Mouse (Mus musculus) forebrain, embryonic 15.5 days (tissue): Measurements from ENCODE around the gene Pdrg1. TPM values are rescaled to one million over a fixed set of nuclear protein-coding genes. Genes with fewer than 3 reads are reported as not detected.
A peak's percentile ranks its signal among the peaks of the same experiment; 100 is the strongest.

Experiments
- ATAC-seq: fragments of 200-750 bp; cut with Nextera tagmentation; replicated peaks from 2 replicates; pipeline ENCODE4 v1.8.0; 2017; ENCODE audit warnings: mild to moderate bottlenecking, moderate TSS enrichment, moderate library complexity
- H3K27ac ChIP-seq: fragments of 300-500 bp; sonication (generic); replicated peaks from 2 replicates; pipeline ENCODE4 v1.5.1; 2015; ENCODE audit warnings: mild to moderate bottlenecking, inconsistent platforms
- H3K27me3 ChIP-seq: fragments of 300-500 bp; sonication (generic); 2 replicates; pipeline ENCODE4 v1.6.1; 2015; ENCODE audit warnings: inconsistent platforms
- H3K36me3 ChIP-seq: fragments of 300-500 bp; sonication (generic); 2 replicates; pipeline ENCODE4 v1.6.1; 2015; ENCODE audit warnings: mild to moderate bottlenecking, inconsistent platforms
- H3K4me1 ChIP-seq: fragments of 300-500 bp; sonication (generic); 2 replicates; pipeline ENCODE4 v1.6.1; 2015; ENCODE audit warnings: inconsistent platforms
- H3K4me2 ChIP-seq: fragments of 300-500 bp; sonication (generic); replicated peaks from 2 replicates; pipeline ENCODE4 v1.6.1; 2015; ENCODE audit warnings: mild to moderate bottlenecking, inconsistent platforms
- H3K4me3 ChIP-seq: fragments of 300-500 bp; sonication (generic); 2 replicates; pipeline ENCODE4 v1.5.1; 2015; ENCODE audit warnings: mild to moderate bottlenecking, inconsistent platforms
- H3K9ac ChIP-seq: fragments of 300-500 bp; sonication (generic); replicated peaks from 2 replicates; pipeline ENCODE4 v1.6.1; 2015; ENCODE audit warnings: mild to moderate bottlenecking, inconsistent platforms
- H3K9me3 ChIP-seq: fragments of 300-500 bp; sonication (generic); 2 replicates; pipeline ENCODE4 v1.6.1; 2016; ENCODE audit warnings: inconsistent platforms
- WGBS: fragments of 180-500 bp; shearing (Covaris S2); methylation state at CpG from one replicate; pipeline ENCODE4 v1.1.7; 2015; ENCODE audit warnings: mixed read lengths; 5-methylcytosine and 5-hydroxymethylcytosine counted together
- polyA plus RNA-seq: library from polyadenylated mRNA; unstranded; fragments of >200 nt; fragmentation: Nextera tagmentation; extraction: Ambion mirVana; gene quantifications from 2 replicates; pipeline ENCODE4 v1.2.1, GENCODE M21; 2015

The Pdrg1 gene
- polyA plus RNA-seq, 1 experiment from 2014 or later = 189 TPM

- no peak overlapping the region for H3K9ac ChIP-seq
- H3K9me3 ChIP-seq = no peaks in the 10 kb centered on the region
- peaks cover 8% of the 10 kb centered on the region for H3K4me1 ChIP-seq
- no peak overlapping the region for H3K4me3 ChIP-seq
- H3K27me3 ChIP-seq = peaks cover 6% of the 10 kb centered on the region; the same call in 1 of the 2 replicates
- 83% methylated on average over 7 of the region's 7 CpGs for WGBS
- no peak for ATAC-seq
- H3K27ac ChIP-seq = no peak overlapping the region
- no peaks in the 10 kb centered on the region for H3K36me3 ChIP-seq
- H3K4me2 ChIP-seq = no peak overlapping the region
These were observed 10.8 kb upstream of the Pdrg1 start for GRCm38 (mm10) chr2:153026052-153026451.

DNA sequence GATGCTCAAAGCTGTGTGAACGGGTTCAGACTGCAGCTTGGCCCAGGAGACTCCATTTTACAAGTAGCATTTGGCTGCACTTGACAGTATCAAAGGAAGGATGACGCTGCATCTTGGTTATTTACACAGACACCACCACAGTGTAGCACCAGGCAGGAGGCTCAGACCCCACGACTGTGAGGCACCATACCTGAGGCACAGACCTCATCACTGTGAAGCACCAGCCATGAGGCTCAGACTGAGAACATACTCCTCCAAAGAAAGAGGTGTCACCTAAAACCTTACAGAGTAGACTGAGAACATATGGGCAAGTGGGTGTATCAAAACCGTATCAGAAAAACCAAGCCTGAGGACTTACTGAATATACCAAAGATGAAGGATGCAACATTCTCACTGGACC, 7.6 kb upstream of the Pdrg1 start:
- WGBS = 66% methylated on average over 4 of the region's 4 CpGs

GRCm38 (mm10) chr2:153021163-153021562, 5.9 kb upstream of the Pdrg1 start:
- Histone ChIP-seq H3K27me3 (no peaks in the 10 kb centered on the region), H3K9me3 (no peaks in the 10 kb centered on the region), H3K27ac (no peak overlapping the region), H3K36me3 (no peaks in the 10 kb centered on the region), H3K4me1 (peaks cover 12% of the 10 kb centered on the region), H3K9ac (no peak overlapping the region), H3K4me3 (no peak overlapping the region), H3K4me2 (no peak overlapping the region)
- 55% methylated on average over 3 of the region's 3 CpGs for WGBS
- no peak for ATAC-seq

More for the DNA sequence above, 7.6 kb upstream of the Pdrg1 start:
- Histone ChIP-seq H3K9ac (no peak overlapping the region), H3K27ac (no peak overlapping the region), H3K4me3 (no peak overlapping the region), H3K4me2 (no peak overlapping the region), H3K36me3 (no peaks in the 10 kb centered on the region), H3K27me3 (no peaks in the 10 kb centered on the region; the same call in 1 of the 2 replicates), H3K9me3 (no peaks in the 10 kb centered on the region), H3K4me1 (no peaks in the 10 kb centered on the region)
- no peak for ATAC-seq

DNA sequence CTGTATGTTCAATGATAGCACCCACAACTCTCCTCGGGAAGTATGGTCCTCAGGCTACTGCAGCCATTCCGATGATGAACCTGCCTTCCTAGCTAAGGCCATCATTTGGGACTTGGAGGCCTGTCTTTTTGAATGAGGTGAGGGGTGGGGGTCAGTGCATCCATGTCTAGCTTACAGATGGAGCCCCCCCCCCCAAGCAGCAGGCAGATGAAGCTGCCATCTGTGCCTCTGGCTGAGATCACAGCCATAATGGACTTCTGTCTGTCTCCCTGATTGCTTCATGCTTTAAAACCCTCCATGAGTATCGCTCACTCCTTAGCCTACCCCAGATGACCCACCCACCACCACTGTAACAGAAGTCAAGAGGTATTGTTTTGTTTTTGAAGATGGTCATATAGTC, 4.1 kb upstream of the Pdrg1 start:
- H3K4me3 ChIP-seq = no peak overlapping the region
- 74% methylated on average over 3 of the region's 3 CpGs for WGBS
- no peaks in the 10 kb centered on the region for H3K9me3 ChIP-seq
- no peak overlapping the region for H3K9ac ChIP-seq
- peaks cover 24% of the 10 kb centered on the region for H3K4me1 ChIP-seq
- H3K36me3 ChIP-seq = no peaks in the 10 kb centered on the region
- no peak overlapping the region for H3K27ac ChIP-seq
- no peak overlapping the region for H3K4me2 ChIP-seq
- no peaks in the 10 kb centered on the region for H3K27me3 ChIP-seq
- ATAC-seq = no peak

GRCm38 (mm10) chr2:153016786-153017185, 1.6 kb upstream of the Pdrg1 start:
- H3K4me1 ChIP-seq = peaks cover 31% of the 10 kb centered on the region
- no peak overlapping the region for H3K9ac ChIP-seq
- peaks cover 8% of the 10 kb centered on the region for H3K36me3 ChIP-seq
- ATAC-seq = no peak
- no peaks in the 10 kb centered on the region for H3K9me3 ChIP-seq
- H3K4me3 ChIP-seq = no peak overlapping the region
- H3K4me2 ChIP-seq = no peak overlapping the region
- no peaks in the 10 kb centered on the region for H3K27me3 ChIP-seq
- WGBS = 27% methylated on average over 5 of the region's 5 CpGs
- 0 out of 2 replicates have a peak overlapping the region, but pooled peaks have one; percentile 71 for H3K27ac ChIP-seq

DNA sequence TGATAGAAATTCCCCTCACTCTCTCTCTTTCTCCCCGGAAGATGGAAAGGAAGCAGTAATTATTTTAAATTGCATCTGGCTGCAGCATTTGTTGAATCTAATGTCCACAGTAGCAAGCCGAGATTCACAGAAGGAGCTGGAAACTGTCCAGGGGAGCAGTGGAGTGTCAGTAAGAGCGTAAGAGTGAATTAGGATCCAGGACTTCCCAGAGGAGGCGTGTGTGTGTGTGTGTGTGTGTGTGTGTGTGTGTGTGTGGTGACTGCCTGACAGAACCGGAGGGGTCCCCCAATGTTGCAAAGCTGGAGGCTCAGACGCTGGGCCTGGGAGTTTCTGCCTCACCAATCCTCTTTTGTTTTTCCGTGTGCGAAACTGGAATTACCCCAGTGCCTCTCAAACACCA, 577 bp upstream of the Pdrg1 start:
- H3K9ac ChIP-seq = 0 out of 2 replicates have a peak overlapping the region, but pooled peaks have one; percentile 21
- peak; percentile 37; the same call in 1 of the 2 replicates for ATAC-seq
- WGBS = 23% methylated on average over 8 of the region's 8 CpGs

GRCm38 (mm10) chr2:153013724-153014515, 1.3 kb downstream of the Pdrg1 start:
- H3K27me3 ChIP-seq = no peaks in the 10 kb centered on the region
- H3K4me1 ChIP-seq = peaks cover 31% of the 10 kb centered on the region
- peak overlapping the region; percentile 64 for H3K4me3 ChIP-seq
- ATAC-seq = no peak
- peak overlapping the region; percentile 69 for H3K4me2 ChIP-seq
- no peaks in the 10 kb centered on the region for H3K9me3 ChIP-seq
- peaks cover 29% of the 10 kb centered on the region for H3K36me3 ChIP-seq
- no peak overlapping the region for H3K27ac ChIP-seq
- peak overlapping the region; percentile 64 for H3K9ac ChIP-seq
- 93% methylated on average over 11 of the region's 11 CpGs for WGBS

More for the DNA sequence above, 577 bp upstream of the Pdrg1 start:
- H3K27ac ChIP-seq = peak overlapping the region; percentile 71
- no peaks in the 10 kb centered on the region for H3K27me3 ChIP-seq
- H3K9me3 ChIP-seq = no peaks in the 10 kb centered on the region
- peak overlapping the region; percentile 69 for H3K4me2 ChIP-seq
- H3K4me3 ChIP-seq = peak overlapping the region; percentile 64
- H3K36me3 ChIP-seq = peaks cover 12% of the 10 kb centered on the region
- peaks cover 31% of the 10 kb centered on the region for H3K4me1 ChIP-seq

GRCm38 (mm10) chr2:153009192-153009973, 5.8 kb downstream of the Pdrg1 start:
- Histone ChIP-seq H3K27ac (no peak overlapping the region), H3K4me2 (no peak overlapping the region), H3K4me1 (peaks cover 9% of the 10 kb centered on the region), H3K9me3 (no peaks in the 10 kb centered on the region), H3K27me3 (no peaks in the 10 kb centered on the region), H3K36me3 (peaks cover 45% of the 10 kb centered on the region), H3K9ac (no peak overlapping the region), H3K4me3 (no peak overlapping the region)
- 87% methylated on average over 12 of the region's 12 CpGs for WGBS
- ATAC-seq = no peak

GRCm38 (mm10) chr2:153005981-153006380, 9.2 kb downstream of the Pdrg1 start:
- 96% methylated on average over 3 of the region's 3 CpGs for WGBS

DNA sequence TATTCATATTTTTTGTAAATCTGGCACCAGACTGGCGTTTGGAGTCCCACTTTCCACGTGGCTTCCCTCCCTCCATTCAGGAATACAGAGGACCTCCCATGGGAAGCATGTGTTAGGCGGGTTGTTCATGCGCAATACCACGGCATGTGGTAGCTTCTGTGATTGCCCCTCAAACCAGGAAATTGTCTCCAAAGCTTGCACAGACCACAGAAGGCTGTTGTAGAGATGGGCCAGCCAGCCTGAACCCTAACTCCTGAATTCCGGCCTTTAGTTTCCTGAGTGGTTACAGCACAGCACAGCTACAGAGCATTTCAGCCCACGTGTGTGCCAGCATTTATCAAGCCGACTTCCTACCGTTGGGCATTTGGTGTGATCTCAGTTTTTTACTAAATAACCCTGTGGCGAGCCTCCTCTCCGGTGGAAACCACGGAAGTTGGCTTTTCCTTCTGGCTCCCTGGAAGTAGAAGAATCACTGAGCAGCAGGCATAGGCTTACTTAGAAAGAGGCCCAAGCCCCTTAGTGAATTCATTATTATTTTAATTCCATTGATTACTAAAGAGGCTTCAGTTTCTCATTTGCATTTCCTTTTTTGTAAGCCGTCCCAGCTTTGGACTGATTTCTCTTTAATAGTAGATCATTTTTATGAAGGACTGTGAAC, 11.4 kb downstream of the Pdrg1 start:
- peak; percentile 75 for ATAC-seq
- 18% methylated on average over 13 of the region's 13 CpGs for WGBS
- H3K27ac ChIP-seq = peak overlapping the region; percentile 67
- peaks cover 14% of the 10 kb centered on the region for H3K36me3 ChIP-seq
- H3K4me1 ChIP-seq = peaks cover 13% of the 10 kb centered on the region
- no peak overlapping the region for H3K9ac ChIP-seq
- no peaks in the 10 kb centered on the region for H3K27me3 ChIP-seq
- no peak overlapping the region for H3K4me3 ChIP-seq
- H3K9me3 ChIP-seq = no peaks in the 10 kb centered on the region
- no peak overlapping the region for H3K4me2 ChIP-seq

More at GRCm38 (mm10) chr2:153005981-153006380, 9.2 kb downstream of the Pdrg1 start:
- Histone ChIP-seq H3K9ac (no peak overlapping the region), H3K4me1 (peaks cover 13% of the 10 kb centered on the region), H3K27me3 (no peaks in the 10 kb centered on the region), H3K27ac (no peak overlapping the region), H3K36me3 (peaks cover 33% of the 10 kb centered on the region), H3K4me3 (no peak overlapping the region), H3K9me3 (no peaks in the 10 kb centered on the region), H3K4me2 (no peak overlapping the region)
- no peak for ATAC-seq

- no peak overlapping the region for H3K9ac ChIP-seq
- no peak overlapping the region for H3K4me3 ChIP-seq
- 0 out of 2 replicates have a peak, but pooled peaks cover 4% of the 10 kb centered on the region for H3K36me3 ChIP-seq
- H3K4me1 ChIP-seq = peaks cover 13% of the 10 kb centered on the region
- no peaks in the 10 kb centered on the region for H3K27me3 ChIP-seq
- ATAC-seq = no peak
- H3K9me3 ChIP-seq = no peaks in the 10 kb centered on the region
- 85% methylated on average over 15 of the region's 15 CpGs for WGBS
- no peak overlapping the region for H3K27ac ChIP-seq
- no peak overlapping the region for H3K4me2 ChIP-seq
These were observed 12.6 kb downstream of the Pdrg1 start for GRCm38 (mm10) chr2:153002492-153003248.
